Mouse (Mus musculus) stomach, embryonic 16.5 days (tissue): ENCODE results near the gene Gm21954. TPM values are rescaled to one million over a fixed set of nuclear protein-coding genes. Genes with fewer than 3 reads are reported as not detected.

Source experiments
- ATAC-seq: fragments of 200-750 bp; cut with Nextera tagmentation; 2 replicates; pipeline ENCODE4 v1.8.0; 2017; ENCODE audit warnings: moderate number of reproducible peaks, moderate TSS enrichment; ENCODE audit not compliant: insufficient read depth, low FRiP score
- H3K27ac ChIP-seq: fragments of 300-500 bp; sonication (generic); 2 replicates; pipeline ENCODE4 v1.5.1; 2014; ENCODE audit warnings: low read length
- H3K27me3 ChIP-seq: fragments of 300-500 bp; sonication (generic); 2 replicates; pipeline ENCODE4 v1.6.1; 2014; ENCODE audit warnings: low read length, control low read depth, mixed read lengths; ENCODE audit not compliant: control insufficient read depth, insufficient read depth
- H3K36me3 ChIP-seq: fragments of 300-500 bp; sonication (generic); 2 replicates; pipeline ENCODE4 v1.6.1; 2014; ENCODE audit warnings: low read length; ENCODE audit not compliant: control insufficient read depth, insufficient read depth
- H3K4me1 ChIP-seq: fragments of 300-500 bp; sonication (generic); 2 replicates; pipeline ENCODE4 v1.6.1; 2014; ENCODE audit warnings: low read length, control low read depth, mixed read lengths; ENCODE audit not compliant: control insufficient read depth, insufficient read depth
- H3K4me2 ChIP-seq: fragments of 300-500 bp; sonication (generic); 2 replicates; pipeline ENCODE4 v1.6.1; 2014; ENCODE audit warnings: low read depth, low read length, mixed read lengths
- H3K4me3 ChIP-seq: fragments of 300-500 bp; sonication (generic); replicated peaks from 2 replicates; pipeline ENCODE4 v1.5.1; 2014; ENCODE audit warnings: mild to moderate bottlenecking, low read length
- H3K9ac ChIP-seq: fragments of 300-500 bp; sonication (generic); 2 replicates; pipeline ENCODE4 v1.6.1; 2014; ENCODE audit warnings: low read length
- H3K9me3 ChIP-seq: fragments of 300-500 bp; sonication (generic); replicated peaks from 2 replicates; pipeline ENCODE4 v1.6.1; 2016; ENCODE audit warnings: low read length, control low read depth; ENCODE audit not compliant: control insufficient read depth
- WGBS: fragments of 180-500 bp; shearing (Covaris S2); extraction: QIAGEN DNeasy Blood & Tissue Kit; methylation state at CpG from one replicate; pipeline ENCODE4 v1.1.7; 2014; 5-methylcytosine and 5-hydroxymethylcytosine counted together
- polyA plus RNA-seq: library from polyadenylated mRNA; unstranded; fragments of >200 nt; fragmentation: Nextera tagmentation; extraction: Ambion mirVana; gene quantifications from 2 replicates; pipeline ENCODE4 v1.2.1, GENCODE M21; 2015

Gm21954 gene
- polyA plus RNA-seq, 1 experiment from 2014 or later: not detected

DNA sequence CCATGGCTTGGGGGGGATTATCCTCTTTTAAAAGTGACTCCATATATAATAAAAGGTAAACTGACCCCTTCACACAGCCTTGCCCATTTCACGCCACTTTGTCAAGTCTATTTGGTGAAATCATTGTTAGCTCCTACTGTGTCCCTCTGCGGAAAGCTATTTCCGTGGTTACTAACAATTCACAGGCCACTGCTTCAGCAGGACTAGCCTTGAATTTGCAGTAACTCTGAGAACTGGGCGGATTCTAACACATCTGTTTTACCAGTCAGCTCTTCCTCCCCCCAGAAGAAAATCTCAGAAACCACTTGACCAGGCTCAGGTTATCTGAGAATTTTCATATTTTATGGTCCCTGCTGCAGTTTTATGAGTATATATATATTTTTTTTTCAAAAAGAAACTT lies 23.9 kb upstream of the Gm21954 start:
- WGBS: 61% methylated on average over 4 of the region's 4 CpGs
- Histone ChIP-seq H3K9ac (no peak overlapping the region), H3K4me2 (no peak overlapping the region), H3K27ac (no peak overlapping the region), H3K4me1 (no peaks in the 10 kb centered on the region), H3K4me3 (no peak overlapping the region), H3K9me3 (no peaks in the 10 kb centered on the region), H3K36me3 (no peaks in the 10 kb centered on the region), H3K27me3 (no peaks in the 10 kb centered on the region)
- ATAC-seq: no peak

DNA sequence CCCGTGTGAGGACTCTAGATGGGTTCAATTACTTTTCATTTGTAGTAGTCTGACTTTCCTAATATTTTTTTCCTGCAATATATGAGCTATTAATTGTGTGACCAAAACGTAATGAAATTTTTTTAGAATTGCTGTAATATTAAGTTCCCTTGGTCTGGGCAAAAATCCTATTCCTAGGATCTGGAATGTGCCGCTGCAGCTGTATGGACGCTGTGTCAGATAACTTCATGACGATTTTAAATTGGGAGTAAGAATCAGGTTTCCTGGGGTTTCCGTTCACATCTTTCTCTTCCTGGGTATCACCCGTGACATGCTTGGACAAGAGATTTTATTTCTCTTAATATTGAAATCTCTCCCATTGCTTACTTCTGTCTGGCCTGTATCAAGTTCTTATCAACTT lies 23.2 kb upstream of the Gm21954 start:
- Histone ChIP-seq H3K27me3 (no peaks in the 10 kb centered on the region), H3K27ac (no peak overlapping the region), H3K9ac (no peak overlapping the region), H3K9me3 (no peaks in the 10 kb centered on the region), H3K4me3 (no peak overlapping the region), H3K4me1 (no peaks in the 10 kb centered on the region), H3K36me3 (no peaks in the 10 kb centered on the region), H3K4me2 (no peak overlapping the region)
- WGBS: 82% methylated on average over 7 of the region's 7 CpGs
- ATAC-seq: no peak

DNA sequence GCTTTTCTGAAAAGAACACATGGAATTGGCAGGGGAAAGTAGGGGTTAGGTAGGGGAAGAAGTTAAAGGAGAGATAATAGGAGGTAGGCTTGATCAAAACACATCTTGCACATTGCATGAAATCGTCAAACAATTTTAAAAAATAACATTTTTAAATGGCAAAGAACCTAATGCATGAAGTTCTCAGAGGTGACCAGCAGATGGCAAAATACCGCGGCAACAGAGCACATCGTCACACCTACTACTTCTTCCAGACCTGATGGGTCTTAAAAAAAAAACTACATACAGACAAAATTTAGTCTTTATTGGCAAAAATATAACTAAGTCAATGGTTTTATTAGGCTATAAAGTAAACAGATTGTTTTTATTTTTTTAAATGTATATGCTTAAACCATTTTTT lies 22.3 kb upstream of the Gm21954 start:
- WGBS: 43% methylated on average over 4 of the region's 4 CpGs
- Histone ChIP-seq H3K9ac (no peak overlapping the region), H3K27me3 (no peaks in the 10 kb centered on the region), H3K36me3 (no peaks in the 10 kb centered on the region), H3K4me3 (no peak overlapping the region), H3K27ac (no peak overlapping the region), H3K4me2 (no peak overlapping the region), H3K4me1 (no peaks in the 10 kb centered on the region), H3K9me3 (no peaks in the 10 kb centered on the region)
- no peak for ATAC-seq

DNA sequence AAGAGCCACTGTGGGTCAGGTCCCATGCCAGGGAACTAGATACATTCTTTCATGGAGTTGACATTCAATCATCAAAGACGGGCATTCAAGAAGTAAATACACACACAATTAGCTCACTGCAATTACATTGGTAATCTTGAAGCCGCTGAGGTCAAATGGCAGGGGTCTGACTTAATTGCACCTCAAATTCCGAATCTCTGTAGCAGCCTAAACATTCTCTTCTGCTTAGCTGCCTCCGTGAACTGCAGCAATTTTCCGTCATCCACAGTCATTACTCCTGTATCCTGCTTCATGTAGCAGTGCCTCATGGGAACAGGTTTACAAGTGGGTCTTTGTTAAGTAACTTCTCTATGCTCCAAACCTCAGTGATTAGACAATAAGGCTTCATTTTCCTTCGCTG lies 20.0 kb upstream of the Gm21954 start:
- H3K27me3 ChIP-seq: no peaks in the 10 kb centered on the region
- no peaks in the 10 kb centered on the region for H3K36me3 ChIP-seq
- no peaks in the 10 kb centered on the region for H3K9me3 ChIP-seq
- H3K4me1 ChIP-seq: no peaks in the 10 kb centered on the region
- H3K4me3 ChIP-seq: no peak overlapping the region
- no peak overlapping the region for H3K27ac ChIP-seq
- no peak overlapping the region for H3K9ac ChIP-seq
- WGBS: 39% methylated on average over 6 of the region's 6 CpGs
- ATAC-seq: no peak
- H3K4me2 ChIP-seq: no peak overlapping the region

DNA sequence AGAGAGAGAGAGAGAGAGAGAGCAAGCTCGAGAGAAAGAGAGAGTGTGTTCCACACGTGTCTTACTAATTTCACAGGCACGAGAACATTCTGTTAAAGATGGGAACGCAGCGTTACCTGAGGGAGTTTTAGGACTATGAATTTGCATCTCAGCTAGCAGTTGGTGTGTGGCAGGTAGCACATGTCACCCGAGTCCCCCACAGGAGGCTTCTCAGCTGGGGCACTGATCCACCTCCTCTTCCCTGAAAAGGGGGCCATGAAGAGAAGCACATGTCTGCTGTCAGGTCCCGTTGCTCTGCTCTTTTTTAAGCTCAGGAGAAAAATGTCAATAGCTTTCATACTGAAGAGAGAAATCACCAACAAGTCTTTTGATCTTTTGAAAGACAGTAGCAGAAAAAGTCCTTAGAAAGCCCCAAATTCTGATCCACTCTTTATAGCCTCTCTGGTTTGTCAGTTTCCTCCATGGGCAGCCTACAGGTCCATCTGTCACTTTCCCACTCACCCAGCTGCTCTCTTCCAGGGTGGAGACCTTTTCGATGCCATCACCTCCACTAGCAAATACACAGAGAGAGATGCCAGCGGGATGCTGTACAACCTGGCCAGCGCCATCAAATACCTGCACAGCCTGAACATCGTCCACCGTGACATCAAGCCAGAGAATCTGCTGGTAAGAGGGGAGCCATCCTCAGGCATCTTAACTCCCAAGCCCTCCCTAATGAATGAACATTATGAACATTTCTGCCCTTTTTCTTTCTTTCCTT lies 17.4 kb upstream of the Gm21954 start:
- 62% methylated on average over 12 of the region's 12 CpGs for WGBS
- Histone ChIP-seq H3K9ac (no peak overlapping the region), H3K4me2 (no peak overlapping the region), H3K4me3 (no peak overlapping the region), H3K9me3 (no peaks in the 10 kb centered on the region), H3K4me1 (no peaks in the 10 kb centered on the region), H3K36me3 (no peaks in the 10 kb centered on the region), H3K27ac (no peak overlapping the region), H3K27me3 (no peaks in the 10 kb centered on the region)
- ATAC-seq: no peak

DNA sequence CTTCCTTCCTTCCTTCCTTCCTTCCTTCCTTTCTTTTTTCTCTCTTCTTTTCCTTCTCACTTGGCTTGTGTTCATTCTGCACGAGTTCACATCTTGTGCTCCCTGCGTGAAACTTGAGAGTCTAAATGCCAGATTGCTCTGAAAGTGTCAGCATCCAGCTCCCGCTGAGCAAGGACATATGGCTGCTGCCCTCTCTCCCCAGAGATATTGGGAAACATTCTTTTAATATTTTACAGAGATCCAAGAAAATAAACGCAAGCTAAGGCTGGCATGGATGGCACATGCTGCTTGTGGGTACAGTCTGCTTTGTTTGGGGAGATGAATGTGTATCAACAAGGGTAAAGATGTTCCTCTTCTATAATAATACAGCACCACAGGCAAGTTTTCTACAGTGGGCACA lies 11.3 kb upstream of the Gm21954 start:
- Histone ChIP-seq H3K27me3 (no peaks in the 10 kb centered on the region), H3K4me3 (no peak overlapping the region), H3K9me3 (no peaks in the 10 kb centered on the region), H3K36me3 (no peaks in the 10 kb centered on the region), H3K4me1 (no peaks in the 10 kb centered on the region), H3K4me2 (no peak overlapping the region), H3K9ac (no peak overlapping the region), H3K27ac (no peak overlapping the region)
- no peak for ATAC-seq
- 47% methylated on average over 4 of the region's 4 CpGs for WGBS

DNA sequence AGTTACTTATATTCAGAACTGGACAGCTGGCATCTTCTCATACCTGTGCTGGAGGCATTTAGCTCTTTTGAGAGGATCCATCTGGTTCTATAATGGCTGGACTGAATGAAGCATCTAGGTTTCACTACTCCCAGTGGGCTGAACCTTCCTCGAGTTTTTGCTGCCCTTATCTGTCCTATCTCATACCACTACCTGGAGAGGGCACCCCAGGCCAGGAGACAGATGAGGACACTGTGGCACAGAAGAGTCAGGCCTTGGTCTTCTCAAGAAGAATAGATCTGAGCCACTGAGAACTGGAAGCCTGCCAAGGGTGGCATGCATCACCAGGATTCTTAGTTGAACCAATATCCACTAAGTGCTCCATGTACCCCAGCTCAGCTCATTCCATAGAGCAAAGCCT lies 9.1 kb upstream of the Gm21954 start:
- Histone ChIP-seq H3K4me3 (no peak overlapping the region), H3K4me1 (no peaks in the 10 kb centered on the region), H3K9ac (no peak overlapping the region), H3K4me2 (no peak overlapping the region), H3K27ac (no peak overlapping the region), H3K36me3 (no peaks in the 10 kb centered on the region), H3K27me3 (no peaks in the 10 kb centered on the region), H3K9me3 (no peaks in the 10 kb centered on the region)
- no peak for ATAC-seq
- WGBS: 52% methylated on average over 1 of the region's 1 CpGs

DNA sequence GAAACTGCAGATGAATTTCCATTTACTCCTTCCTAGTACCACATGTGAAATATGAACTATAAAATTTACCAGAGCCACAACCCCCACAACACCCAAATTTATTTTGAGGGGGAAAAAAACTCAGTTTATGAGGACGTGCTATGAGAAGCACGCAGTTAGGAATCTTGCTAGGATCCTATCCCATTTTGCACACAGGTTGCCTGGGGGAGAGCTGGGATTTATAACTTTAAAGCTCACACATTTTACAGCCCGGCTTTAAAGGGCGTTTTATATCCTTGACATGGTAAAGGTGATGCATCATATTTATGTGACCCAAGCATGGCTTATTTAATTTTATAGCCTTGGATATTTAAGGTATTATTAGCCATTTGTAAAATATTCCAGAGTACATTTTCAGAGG lies 7.3 kb upstream of the Gm21954 start:
- no peaks in the 10 kb centered on the region for H3K36me3 ChIP-seq

DNA sequence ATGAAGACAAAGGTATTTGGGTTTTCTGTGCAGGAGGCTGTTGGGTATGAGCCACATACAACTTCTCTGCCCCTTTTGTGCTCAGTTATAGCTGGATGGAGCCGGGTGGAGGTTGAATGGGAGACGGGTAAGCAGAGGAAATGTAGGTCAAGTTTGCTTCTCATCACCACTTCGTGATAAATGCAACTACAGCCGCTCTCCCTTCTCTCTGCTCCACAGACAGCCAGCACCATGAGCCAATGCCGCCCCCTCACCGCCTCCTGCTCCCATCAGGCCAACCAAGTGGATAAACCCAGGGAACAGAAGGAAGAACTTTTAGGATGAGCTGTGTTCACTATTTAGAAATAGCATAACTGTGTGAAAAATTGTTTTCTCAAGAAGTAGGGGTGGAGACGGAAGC lies 4.7 kb upstream of the Gm21954 start:
- no peak for ATAC-seq
- no peak overlapping the region for H3K9ac ChIP-seq
- 87% methylated on average over 7 of the region's 7 CpGs for WGBS
- H3K27me3 ChIP-seq: no peaks in the 10 kb centered on the region
- no peaks in the 10 kb centered on the region for H3K4me1 ChIP-seq
- H3K9me3 ChIP-seq: no peaks in the 10 kb centered on the region
- no peaks in the 10 kb centered on the region for H3K36me3 ChIP-seq
- no peak overlapping the region for H3K4me2 ChIP-seq
- no peak overlapping the region for H3K27ac ChIP-seq
- H3K4me3 ChIP-seq: no peak overlapping the region

More for the DNA sequence above, 7.3 kb upstream of the Gm21954 start:
- no peaks in the 10 kb centered on the region for H3K27me3 ChIP-seq
- no peak overlapping the region for H3K4me3 ChIP-seq
- WGBS: 71% methylated on average over 4 of the region's 4 CpGs
- no peak overlapping the region for H3K9ac ChIP-seq
- H3K9me3 ChIP-seq: no peaks in the 10 kb centered on the region
- H3K27ac ChIP-seq: no peak overlapping the region
- H3K4me2 ChIP-seq: no peak overlapping the region
- no peak for ATAC-seq
- no peaks in the 10 kb centered on the region for H3K4me1 ChIP-seq
